Mouse (Mus musculus): Measurements from ENCODE around the gene Uncx.

Gene Uncx

GRCm38 (mm10) chr5:139543214-139543613, at the start of gene Uncx:
Uncx (plus strand) TSS chr5:139543494.
- no peak for DNase-seq (ENCODE audit: inconsistent age in 2 of 2, low spot score in 1 of 2)

GRCm38 (mm10) chr5:139493690-139494089, 49.6 kb upstream of the Uncx start:
- DNase-seq (ENCODE audit: inconsistent age in 2 of 2, low spot score in 1 of 2): no peak

GRCm38 (mm10) chr5:139495019-139495669, 48.1 kb upstream of the Uncx start:
- no peak for DNase-seq (ENCODE audit: inconsistent age in 2 of 2, low spot score in 1 of 2)

- DNase-seq (ENCODE audit: inconsistent age in 2 of 2, low spot score in 1 of 2): no peak
Observed at GRCm38 (mm10) chr5:139496939-139497338, 46.4 kb upstream of the Uncx start.

GRCm38 (mm10) chr5:139498791-139499190, 44.5 kb upstream of the Uncx start:
- DNase-seq (ENCODE audit: inconsistent age in 2 of 2, low spot score in 1 of 2): no peak

- DNase-seq (ENCODE audit: inconsistent age in 2 of 2, low spot score in 1 of 2): no peak
Observed at GRCm38 (mm10) chr5:139502281-139502680, 41.0 kb upstream of the Uncx start.

- peak; percentile 76 to 91 for DNase-seq (ENCODE audit: inconsistent age in 2 of 2, low spot score in 1 of 2)
Observed at GRCm38 (mm10) chr5:139505073-139505606, 38.2 kb upstream of the Uncx start.

- DNase-seq (ENCODE audit: inconsistent age in 2 of 2, low spot score in 1 of 2): no peak
Observed at GRCm38 (mm10) chr5:139506207-139506606, 37.1 kb upstream of the Uncx start.

- no peak for DNase-seq (ENCODE audit: inconsistent age in 2 of 2, low spot score in 1 of 2)
Observed at GRCm38 (mm10) chr5:139510682-139511366, 32.5 kb upstream of the Uncx start.

GRCm38 (mm10) chr5:139512201-139512600, 31.1 kb upstream of the Uncx start:
- no peak for DNase-seq (ENCODE audit: inconsistent age in 2 of 2, low spot score in 1 of 2)

GRCm38 (mm10) chr5:139516281-139516680, 27.0 kb upstream of the Uncx start:
- DNase-seq (ENCODE audit: inconsistent age in 2 of 2, low spot score in 1 of 2): peak in 1 of 2 experiments; percentile 46

- no peak for DNase-seq (ENCODE audit: inconsistent age in 2 of 2, low spot score in 1 of 2)
Observed at GRCm38 (mm10) chr5:139520069-139520834, 23.0 kb upstream of the Uncx start.

GRCm38 (mm10) chr5:139521987-139522386, 21.3 kb upstream of the Uncx start:
- no peak for DNase-seq (ENCODE audit: inconsistent age in 2 of 2, low spot score in 1 of 2)

GRCm38 (mm10) chr5:139528851-139529250, 14.4 kb upstream of the Uncx start:
- no peak for DNase-seq (ENCODE audit: inconsistent age in 2 of 2, low spot score in 1 of 2)

- DNase-seq (ENCODE audit: inconsistent age in 2 of 2, low spot score in 1 of 2): no peak
Observed at GRCm38 (mm10) chr5:139535386-139535919, 7.8 kb upstream of the Uncx start.

GRCm38 (mm10) chr5:139536211-139536910, 6.9 kb upstream of the Uncx start:
- DNase-seq (ENCODE audit: inconsistent age in 2 of 2, low spot score in 1 of 2): peak; percentile 70 to 90

- no peak for DNase-seq (ENCODE audit: inconsistent age in 2 of 2, low spot score in 1 of 2)
Observed at GRCm38 (mm10) chr5:139536911-139537738, 6.2 kb upstream of the Uncx start.

GRCm38 (mm10) chr5:139537739-139538135, 5.6 kb upstream of the Uncx start:
- no peak for DNase-seq (ENCODE audit: inconsistent age in 2 of 2, low spot score in 1 of 2)

- DNase-seq (ENCODE audit: inconsistent age in 2 of 2, low spot score in 1 of 2): no peak
Observed at GRCm38 (mm10) chr5:139541151-139542042, 1.9 kb upstream of the Uncx start.

Measured in adrenal gland, adult (tissue).